Mouse (Mus musculus) hindbrain, embryonic 10.5 days (tissue): ENCODE measurements at regions not wholly inside any gene's neighbourhood (a gene's known extent, or its start where the extent isn't known, plus 50 kb on each side); places are given as distances from the start of the nearest gene placed in this dataset.

Experiments
- DNase-seq: peaks from one replicate; pipeline ENCODE4 v3.0.0-alpha.2; 2017; ENCODE audit warnings: low spot score
- H3K27ac ChIP-seq: fragments of 300-500 bp; sonication (generic); 2 replicates; pipeline ENCODE4 v1.5.1; 2016; ENCODE audit warnings: mild to moderate bottlenecking, moderate library complexity
- H3K27me3 ChIP-seq: fragments of 300-500 bp; sonication (generic); 2 replicates; pipeline ENCODE4 v1.6.1; 2016; ENCODE audit warnings: mild to moderate bottlenecking; ENCODE audit not compliant: poor library complexity, insufficient read depth, severe bottlenecking
- H3K36me3 ChIP-seq: fragments of 300-500 bp; sonication (generic); 2 replicates; pipeline ENCODE4 v1.6.1; 2016; ENCODE audit warnings: mild to moderate bottlenecking, moderate library complexity
- H3K4me1 ChIP-seq: fragments of 300-500 bp; sonication (generic); replicated peaks from 2 replicates; pipeline ENCODE4 v1.6.1; 2016; ENCODE audit warnings: mild to moderate bottlenecking
- H3K4me3 ChIP-seq: fragments of 300-500 bp; sonication (generic); 2 replicates; pipeline ENCODE4 v1.5.1; 2016; ENCODE audit warnings: mild to moderate bottlenecking, moderate library complexity
- H3K9me3 ChIP-seq: fragments of 300-500 bp; sonication (generic); 2 replicates; pipeline ENCODE4 v1.6.1; 2016; ENCODE audit warnings: mild to moderate bottlenecking, moderate library complexity
- WGBS: fragments of 180-500 bp; shearing (Covaris S2); methylation state at CpG from one replicate; pipeline ENCODE4 v1.1.7; 2016; 5-methylcytosine and 5-hydroxymethylcytosine counted together

GRCm38 (mm10) chr13:43930081-43930981, 145.8 kb downstream of the Cd83 start:
- DNase-seq, result peak; percentile 23
- Histone ChIP-seq H3K4me1 (peaks cover 8% of the 10 kb centered on the region; the same call in 1 of the 2 replicates), H3K27me3 (peaks cover 3% of the 10 kb centered on the region; the same call in 1 of the 2 replicates), H3K4me3 (no peak overlapping the region), H3K9me3 (0 out of 2 replicates have a peak, but pooled peaks cover 9% of the 10 kb centered on the region), H3K36me3 (no peaks in the 10 kb centered on the region), H3K27ac (peak overlapping the region; percentile 53)
- WGBS, result 72% methylated on average over 19 of the region's 19 CpGs

- no peaks in the 10 kb centered on the region for H3K36me3 ChIP-seq
- H3K9me3 ChIP-seq, result 0 out of 2 replicates have a peak, but pooled peaks cover 9% of the 10 kb centered on the region
- 76% methylated on average over 7 of the region's 7 CpGs for WGBS
- peaks cover 28% of the 10 kb centered on the region for H3K4me1 ChIP-seq
- peak overlapping the region; percentile 20; the same call in 1 of the 2 replicates for H3K27ac ChIP-seq
- H3K27me3 ChIP-seq, result peaks cover 3% of the 10 kb centered on the region; the same call in 1 of the 2 replicates
- DNase-seq, result no peak
- H3K4me3 ChIP-seq, result no peak overlapping the region
These were observed 148.4 kb downstream of the Cd83 start for GRCm38 (mm10) chr13:43932946-43933345.

- WGBS, result 90% methylated on average over 6 of the region's 6 CpGs
- DNase-seq, result no peak
- Histone ChIP-seq H3K9me3 (0 out of 2 replicates have a peak, but pooled peaks cover 1% of the 10 kb centered on the region), H3K4me3 (no peak overlapping the region), H3K27me3 (peaks cover 3% of the 10 kb centered on the region; the same call in 1 of the 2 replicates), H3K4me1 (peaks cover 36% of the 10 kb centered on the region), H3K27ac (no peak overlapping the region), H3K36me3 (no peaks in the 10 kb centered on the region)
These were observed 150.7 kb downstream of the Cd83 start for GRCm38 (mm10) chr13:43935284-43935683.

GRCm38 (mm10) chr13:43936504-43936903, 151.9 kb downstream of the Cd83 start:
- peak; percentile 37 for DNase-seq
- 0 out of 2 replicates have a peak, but pooled peaks cover 3% of the 10 kb centered on the region for H3K27me3 ChIP-seq
- H3K4me3 ChIP-seq, result no peak overlapping the region
- H3K27ac ChIP-seq, result peak overlapping the region; percentile 30
- peaks cover 5% of the 10 kb centered on the region; the same call in 1 of the 2 replicates for H3K9me3 ChIP-seq
- H3K4me1 ChIP-seq, result peaks cover 36% of the 10 kb centered on the region
- no peaks in the 10 kb centered on the region for H3K36me3 ChIP-seq
- 34% methylated on average over 4 of the region's 4 CpGs for WGBS

- H3K4me1 ChIP-seq, result peaks cover 28% of the 10 kb centered on the region
- no peaks in the 10 kb centered on the region for H3K36me3 ChIP-seq
- 82% methylated on average over 7 of the region's 7 CpGs for WGBS
- 0 out of 2 replicates have a peak, but pooled peaks cover 3% of the 10 kb centered on the region for H3K27me3 ChIP-seq
- peaks cover 5% of the 10 kb centered on the region; the same call in 1 of the 2 replicates for H3K9me3 ChIP-seq
- no peak overlapping the region for H3K4me3 ChIP-seq
- H3K27ac ChIP-seq, result no peak overlapping the region
- DNase-seq, result no peak
These were observed 154.0 kb downstream of the Cd83 start for GRCm38 (mm10) chr13:43938611-43939010.

- no peaks in the 10 kb centered on the region for H3K36me3 ChIP-seq
- no peak overlapping the region for H3K4me3 ChIP-seq
- H3K27me3 ChIP-seq, result 0 out of 2 replicates have a peak, but pooled peaks cover 3% of the 10 kb centered on the region
- H3K4me1 ChIP-seq, result peaks cover 28% of the 10 kb centered on the region
- H3K9me3 ChIP-seq, result peaks cover 5% of the 10 kb centered on the region; the same call in 1 of the 2 replicates
- WGBS, result 63% methylated on average over 4 of the region's 4 CpGs
- no peak overlapping the region for H3K27ac ChIP-seq
- DNase-seq, result no peak
These were observed 154.8 kb downstream of the Cd83 start for GRCm38 (mm10) chr13:43939375-43939774.

- DNase-seq, result no peak
- no peak overlapping the region for H3K27ac ChIP-seq
- 81% methylated on average over 8 of the region's 8 CpGs for WGBS
- H3K36me3 ChIP-seq, result no peaks in the 10 kb centered on the region
- H3K9me3 ChIP-seq, result peaks cover 6% of the 10 kb centered on the region
- no peaks in the 10 kb centered on the region for H3K27me3 ChIP-seq
- H3K4me3 ChIP-seq, result no peak overlapping the region
- H3K4me1 ChIP-seq, result peaks cover 17% of the 10 kb centered on the region
These were observed 157.2 kb downstream of the Cd83 start for GRCm38 (mm10) chr13:43941731-43942130.

- Histone ChIP-seq H3K27ac (no peak overlapping the region), H3K9me3 (peaks cover 3% of the 10 kb centered on the region; the same call in 1 of the 2 replicates), H3K4me3 (no peak overlapping the region), H3K4me1 (peaks cover 10% of the 10 kb centered on the region), H3K27me3 (no peaks in the 10 kb centered on the region), H3K36me3 (no peaks in the 10 kb centered on the region)
- DNase-seq, result no peak
- WGBS, result 86% methylated on average over 3 of the region's 3 CpGs
These were observed 164.0 kb downstream of the Cd83 start for GRCm38 (mm10) chr13:43948606-43949005.

GRCm38 (mm10) chr13:43949740-43950643, 165.4 kb downstream of the Cd83 start:
- no peak overlapping the region for H3K27ac ChIP-seq
- no peaks in the 10 kb centered on the region for H3K36me3 ChIP-seq
- no peak for DNase-seq
- H3K27me3 ChIP-seq, result no peaks in the 10 kb centered on the region
- no peak overlapping the region for H3K4me3 ChIP-seq
- peaks cover 10% of the 10 kb centered on the region for H3K4me1 ChIP-seq
- WGBS, result 79% methylated on average over 15 of the region's 15 CpGs
- H3K9me3 ChIP-seq, result peaks cover 3% of the 10 kb centered on the region; the same call in 1 of the 2 replicates

GRCm38 (mm10) chr13:43952491-43952890, 167.9 kb downstream of the Cd83 start:
- no peaks in the 10 kb centered on the region for H3K9me3 ChIP-seq
- peaks cover 10% of the 10 kb centered on the region for H3K4me1 ChIP-seq
- no peaks in the 10 kb centered on the region for H3K27me3 ChIP-seq
- no peak for DNase-seq
- WGBS, result 75% methylated on average over 4 of the region's 4 CpGs
- H3K4me3 ChIP-seq, result no peak overlapping the region
- H3K36me3 ChIP-seq, result no peaks in the 10 kb centered on the region
- H3K27ac ChIP-seq, result no peak overlapping the region

- no peak overlapping the region for H3K4me3 ChIP-seq
- 83% methylated on average over 5 of the region's 5 CpGs for WGBS
These were observed 168.5 kb downstream of the Cd83 start for GRCm38 (mm10) chr13:43952972-43953592.

More at GRCm38 (mm10) chr13:43952972-43953592, 168.5 kb downstream of the Cd83 start:
- 0 out of 2 replicates have a peak, but pooled peaks cover 5% of the 10 kb centered on the region for H3K27me3 ChIP-seq
- H3K9me3 ChIP-seq, result no peaks in the 10 kb centered on the region
- no peak for DNase-seq
- H3K27ac ChIP-seq, result no peak overlapping the region
- H3K4me1 ChIP-seq, result peaks cover 10% of the 10 kb centered on the region
- H3K36me3 ChIP-seq, result no peaks in the 10 kb centered on the region
